Mouse (Mus musculus): Measurements from ENCODE around the gene Myoz2.

Myoz2 gene

DNA sequence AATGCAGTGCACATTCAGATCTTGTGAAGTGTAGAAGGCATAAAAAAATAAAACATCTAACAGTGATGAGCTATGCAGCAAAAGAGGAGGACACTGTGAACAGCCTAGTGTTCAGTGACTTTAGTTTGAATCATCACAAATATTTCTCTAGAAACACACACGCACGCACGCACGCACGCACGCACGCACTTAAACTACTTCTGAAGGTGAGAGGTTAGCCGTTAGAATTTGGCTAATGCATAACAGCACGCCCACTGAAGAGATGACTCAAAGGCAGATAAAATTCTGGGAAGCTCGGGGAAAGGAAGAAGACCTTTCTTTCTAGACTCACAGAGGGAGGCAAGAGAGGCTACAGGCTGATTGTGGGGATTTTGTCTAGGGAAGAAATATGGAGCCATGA is 27.4 kb downstream of the Myoz2 start:
- DNase-seq (ENCODE audit: low read depth), result no peak

DNA sequence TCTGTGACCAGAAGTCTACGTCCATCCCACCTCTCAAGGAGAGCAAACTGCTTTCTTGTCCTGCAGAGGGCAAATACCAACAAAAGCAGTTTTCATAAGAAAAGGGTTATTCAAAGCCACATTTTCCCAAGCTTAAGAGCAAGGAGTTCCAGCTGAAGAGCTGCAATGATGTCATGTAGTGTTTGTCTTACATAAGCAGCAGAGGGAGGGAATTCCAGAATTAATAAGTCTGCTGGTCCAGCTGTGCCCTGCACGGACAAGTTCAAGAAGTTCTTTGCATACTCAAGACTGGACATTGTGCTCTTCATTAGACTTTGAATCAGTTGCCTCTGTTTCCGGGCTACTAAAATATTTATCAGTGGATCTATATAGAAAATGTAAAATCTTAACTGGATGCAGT is 33.8 kb downstream of the Myoz2 start:
- DNase-seq (ENCODE audit: low read depth), result no peak

DNA sequence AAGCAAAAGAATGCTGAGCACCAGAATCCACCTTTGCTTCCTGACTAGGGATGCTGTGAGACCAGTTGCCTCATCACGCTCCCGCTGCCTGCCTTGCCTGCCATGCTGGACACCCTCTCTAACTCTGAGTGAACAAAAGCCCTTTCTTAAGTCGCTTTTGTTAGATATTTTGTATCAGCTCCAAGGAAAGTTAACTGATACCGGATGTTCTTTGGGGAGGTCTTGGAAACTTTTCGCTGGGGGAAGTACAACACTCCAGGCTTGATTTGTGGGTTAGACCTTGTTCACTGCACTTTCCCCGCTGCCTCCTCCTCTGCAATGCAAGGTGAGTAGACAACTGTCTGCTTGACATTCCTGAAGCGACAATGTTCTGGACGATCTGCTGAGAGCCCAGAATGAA is 36.3 kb downstream of the Myoz2 start:
- DNase-seq (ENCODE audit: low read depth), result peak; percentile 63

GRCm38 (mm10) chr3:122996968-122997367 is 37.8 kb downstream of the Myoz2 start:
- DNase-seq (ENCODE audit: low read depth), result no peak

- DNase-seq (ENCODE audit: low read depth), result no peak
These were observed 47.9 kb downstream of the Myoz2 start for GRCm38 (mm10) chr3:122986906-122987305.

DNA sequence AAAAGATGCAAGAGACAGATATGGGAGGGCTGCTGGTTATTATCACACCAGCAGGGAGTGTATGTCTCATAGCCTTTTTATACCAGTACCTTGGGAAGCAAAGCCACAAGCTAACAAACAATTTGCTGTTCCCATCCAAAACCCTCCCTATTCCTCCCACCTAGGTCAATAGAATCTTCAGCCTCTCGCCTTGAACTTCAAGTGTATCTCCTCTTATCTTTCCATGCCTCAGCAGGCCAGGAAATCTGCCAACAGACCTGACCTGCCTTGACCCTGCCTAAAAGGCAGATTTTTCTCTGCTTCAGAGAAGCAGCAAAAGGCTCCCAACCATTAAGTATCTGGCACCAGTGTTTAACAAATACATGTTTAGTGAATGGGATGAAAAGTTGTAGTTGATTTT is 48.4 kb downstream of the Myoz2 start:
- DNase-seq (ENCODE audit: low read depth), result no peak

DNA sequence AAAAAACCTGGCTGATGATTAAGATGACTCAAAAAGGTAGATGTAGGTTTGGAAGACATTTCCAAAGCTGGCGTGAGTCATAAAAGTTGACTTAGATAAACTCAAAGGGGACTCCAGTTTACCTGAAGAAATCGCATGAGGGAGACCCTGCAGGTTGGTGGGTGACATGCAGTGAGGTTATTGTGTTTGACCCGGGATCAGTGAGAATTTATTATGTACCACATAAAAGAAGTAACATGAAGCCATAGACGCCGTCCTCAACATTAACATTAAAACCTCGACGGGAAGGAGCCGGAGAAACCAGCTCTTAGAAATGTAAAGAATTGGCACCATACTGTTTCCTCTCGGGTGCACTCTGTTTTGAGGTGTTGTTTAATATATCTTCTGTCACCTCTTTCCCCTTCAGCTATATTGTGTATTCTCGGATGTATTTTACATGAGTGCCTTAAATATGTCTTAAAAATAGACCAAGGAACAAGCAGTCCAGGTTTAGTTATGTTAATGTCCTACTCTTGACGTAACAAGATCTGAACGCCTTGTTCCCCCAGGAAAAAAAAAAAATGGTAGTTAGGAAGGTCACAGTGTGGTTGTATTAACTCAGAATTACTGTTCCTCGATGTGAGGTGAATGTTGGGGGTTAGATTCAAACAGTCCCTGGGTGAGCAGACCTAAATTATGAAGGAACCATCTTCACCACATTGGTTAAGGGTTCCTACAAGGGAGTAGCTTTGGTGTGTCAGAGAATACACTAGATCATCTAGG is 49.5 kb downstream of the Myoz2 start:
- DNase-seq (ENCODE audit: low read depth), result no peak

- peak; percentile 62 for DNase-seq (ENCODE audit: low read depth)
These were observed 50.3 kb downstream of the Myoz2 start, which contains the start of gene Usp53 for GRCm38 (mm10) chr3:122984249-122985182. Gene Usp53, minus strand, starts transcription at chr3:122984510.

- DNase-seq (ENCODE audit: low read depth), result peak; percentile 43
These were observed 51.0 kb downstream of the Myoz2 start for GRCm38 (mm10) chr3:122983849-122984248.

DNA sequence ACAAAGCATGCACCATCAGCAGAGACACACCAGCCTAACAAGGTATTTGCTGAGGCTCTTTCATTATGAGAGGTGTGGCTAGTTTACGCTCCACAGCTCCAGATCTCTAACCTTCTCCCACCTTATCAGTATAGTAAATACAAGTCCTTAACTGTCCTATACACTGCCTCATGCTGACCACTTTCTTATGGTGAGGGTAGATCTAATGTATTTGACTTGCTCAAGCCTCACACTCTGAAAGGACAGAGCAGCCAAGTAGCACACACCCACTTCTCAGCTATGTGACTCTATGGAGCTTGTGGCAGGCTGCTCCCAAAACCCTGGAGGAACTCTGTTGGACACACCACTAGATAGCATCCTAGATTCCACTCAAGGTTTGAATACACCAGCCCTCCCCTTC is 58.9 kb downstream of the Myoz2 start:
- DNase-seq (ENCODE audit: low read depth), result no peak

DNA sequence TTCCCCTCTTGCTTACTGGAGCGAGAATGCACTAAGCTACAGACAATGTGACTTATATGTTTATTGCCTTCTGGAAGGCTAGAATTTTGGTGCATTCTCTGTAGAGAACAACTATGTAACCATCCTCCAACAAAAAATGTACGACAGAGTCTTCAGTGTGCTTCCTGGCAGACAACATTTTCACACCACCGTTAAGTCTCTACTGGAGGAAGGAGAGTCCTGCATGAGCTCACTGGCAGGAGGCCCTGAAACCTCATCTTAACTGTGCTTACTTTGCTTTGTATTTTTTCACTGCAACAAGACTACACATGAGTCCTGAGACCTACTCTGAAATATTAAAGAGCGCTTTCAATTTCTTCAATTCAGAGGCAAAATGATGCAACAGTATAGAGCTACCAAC is 59.5 kb downstream of the Myoz2 start:
- DNase-seq (ENCODE audit: low read depth), result no peak

DNA sequence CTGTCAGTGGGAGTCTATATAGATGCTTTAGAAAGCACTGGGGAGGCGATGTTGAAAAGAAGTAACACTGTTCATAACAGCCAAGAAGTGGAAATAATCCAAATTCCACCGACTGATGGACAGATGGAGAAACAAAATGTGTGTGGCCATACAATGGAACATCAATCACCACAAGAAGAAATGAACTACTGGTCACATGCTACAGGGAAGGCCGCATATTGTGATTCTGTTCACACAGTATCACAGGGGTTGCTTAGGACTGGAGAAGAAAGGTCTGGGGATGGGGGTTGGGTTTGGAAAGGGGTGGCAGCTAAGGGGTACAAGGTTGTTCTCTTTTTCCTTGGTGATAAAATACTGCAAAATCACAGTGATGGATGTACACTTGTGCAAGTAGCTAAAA is 60.0 kb downstream of the Myoz2 start:
- DNase-seq (ENCODE audit: low read depth), result no peak

- no peak for DNase-seq (ENCODE audit: low read depth)
These were observed 62.5 kb downstream of the Myoz2 start for GRCm38 (mm10) chr3:122972126-122972822.

DNA sequence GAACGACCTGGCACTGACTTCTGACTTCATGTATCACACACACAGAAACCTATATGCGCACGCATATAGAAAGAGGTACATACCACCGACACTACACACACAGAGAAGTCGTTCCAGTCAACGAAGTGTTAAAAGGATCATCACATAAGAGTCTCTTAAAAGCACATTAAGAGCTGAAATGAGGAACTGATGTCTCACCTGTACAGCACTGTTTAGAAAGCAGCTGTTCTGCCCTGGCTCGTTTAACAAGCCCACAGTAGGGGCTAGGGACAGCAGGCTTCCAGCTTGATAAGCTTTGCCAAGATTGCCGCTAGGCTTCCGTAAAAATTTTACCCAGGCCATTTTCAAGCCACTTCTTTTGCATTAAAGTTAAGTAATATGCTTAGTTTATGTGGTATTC is 66.4 kb downstream of the Myoz2 start:
- no peak for DNase-seq (ENCODE audit: low read depth)

- no peak for DNase-seq (ENCODE audit: low read depth)
These were observed 70.5 kb downstream of the Myoz2 start for GRCm38 (mm10) chr3:122964301-122964700.

All from fibroblast of lung, adult 2 months (primary cell).